Mouse (Mus musculus) urinary bladder, postnatal 10 days (tissue): ENCODE results near the gene Usp50.

Experiments used
- DNase-seq: peaks from one replicate; pipeline ENCODE4 v3.0.0; 2022; ENCODE audit warnings: low spot score

Usp50 gene

GRCm38 (mm10) chr2:126740314-126740713, 43.0 kb downstream of the Usp50 start:
- no peak for DNase-seq

DNA sequence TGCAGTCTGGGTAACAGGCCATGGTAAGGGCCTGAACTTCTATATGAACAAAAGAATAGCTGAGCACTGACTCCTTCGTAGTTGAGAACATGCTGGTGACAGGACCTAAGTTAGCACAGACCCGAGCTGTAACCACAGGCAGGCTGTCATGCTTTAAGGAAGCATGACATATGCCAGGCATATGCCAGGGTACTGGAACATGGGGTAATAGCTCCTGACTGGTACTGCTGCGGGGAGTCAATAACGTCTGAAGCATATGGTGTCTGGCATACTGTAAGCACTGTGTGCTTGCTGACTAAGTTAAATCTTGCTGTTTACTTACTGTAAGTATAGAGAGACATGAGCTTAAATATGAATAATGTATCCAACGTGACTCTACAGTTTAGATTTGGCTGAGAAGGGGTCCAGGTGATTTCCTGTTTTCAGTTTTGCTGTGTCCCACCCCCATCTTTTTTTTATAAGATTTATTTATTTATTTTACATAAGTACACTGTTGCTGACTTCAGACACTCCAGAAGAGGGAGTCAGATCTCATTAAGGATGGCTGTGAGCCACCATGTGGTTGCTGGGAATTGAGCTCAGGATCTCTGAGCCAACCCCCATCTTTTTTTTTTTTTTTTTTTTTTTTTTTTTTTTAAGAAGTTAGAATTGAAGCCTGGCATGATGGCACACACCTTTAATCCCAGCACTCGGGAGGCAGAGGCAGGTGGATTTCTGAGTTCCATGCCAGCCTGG, 47.8 kb downstream of the Usp50 start:
- no peak for DNase-seq

DNA sequence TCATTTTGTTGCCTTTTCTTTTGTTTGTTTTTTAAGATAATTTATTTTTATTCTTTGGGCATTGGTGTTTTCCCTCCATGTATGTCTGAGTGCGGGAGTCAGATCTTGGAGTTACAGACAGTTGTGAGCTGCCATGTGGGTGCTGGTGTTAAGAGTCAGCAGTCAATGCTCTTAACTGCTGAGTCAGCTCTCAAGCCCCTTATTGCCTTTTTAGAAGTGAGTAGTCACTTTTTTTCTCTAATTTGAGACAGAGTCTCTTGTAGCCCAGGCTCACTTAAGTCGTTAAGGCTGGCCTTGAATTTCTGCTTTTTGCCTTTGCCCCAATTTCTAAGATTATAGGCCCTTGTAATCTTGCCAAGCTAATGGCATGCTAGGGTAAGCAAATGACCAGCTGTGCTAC, 52.8 kb downstream of the Usp50 start:
- no peak for DNase-seq

- DNase-seq: no peak
Observed at GRCm38 (mm10) chr2:126729207-126729606, 54.1 kb downstream of the Usp50 start.

- no peak for DNase-seq
Observed at GRCm38 (mm10) chr2:126712950-126713349, 70.3 kb downstream of the Usp50 start.

- DNase-seq: no peak
Observed at GRCm38 (mm10) chr2:126712526-126712925, 70.7 kb downstream of the Usp50 start.

DNA sequence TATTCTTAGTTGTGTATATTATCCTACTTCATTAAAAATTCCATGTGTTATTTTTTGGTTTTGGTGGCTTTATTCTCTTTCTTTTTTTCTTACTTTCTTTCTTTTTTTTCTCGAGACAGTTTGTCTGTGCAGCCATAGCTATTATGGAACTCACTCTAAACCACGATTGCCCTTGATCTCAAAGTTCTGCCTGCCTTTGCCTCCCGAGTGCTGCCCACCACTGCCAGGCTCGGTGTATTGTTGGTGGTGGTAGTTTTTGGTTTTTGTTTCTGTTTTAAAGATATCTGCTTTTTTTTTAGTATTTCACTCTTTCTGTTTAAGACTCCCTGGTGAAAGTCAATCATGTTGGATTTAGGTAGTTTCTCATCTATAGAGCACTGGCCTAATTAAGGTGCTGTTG, 74.9 kb downstream of the Usp50 start:
- no peak for DNase-seq

DNA sequence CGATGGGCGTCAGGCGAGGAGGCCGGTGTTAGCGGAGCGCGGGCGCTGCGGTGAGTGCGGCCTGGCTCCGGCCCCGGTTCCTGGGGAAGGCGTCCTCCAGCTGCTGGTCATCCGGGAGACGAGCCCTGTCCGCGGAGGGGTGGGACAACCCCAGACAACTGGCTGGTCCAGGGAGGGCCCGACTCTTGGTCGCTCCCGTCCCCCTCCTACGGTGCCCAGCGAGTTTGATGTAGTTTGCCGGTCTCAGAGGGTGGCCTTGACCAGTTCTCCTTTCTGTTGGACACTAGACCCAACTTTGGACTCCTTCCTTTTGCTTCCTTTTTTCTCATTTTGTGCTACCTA, 75.9 kb downstream of the Usp50 start:
- DNase-seq: no peak

DNA sequence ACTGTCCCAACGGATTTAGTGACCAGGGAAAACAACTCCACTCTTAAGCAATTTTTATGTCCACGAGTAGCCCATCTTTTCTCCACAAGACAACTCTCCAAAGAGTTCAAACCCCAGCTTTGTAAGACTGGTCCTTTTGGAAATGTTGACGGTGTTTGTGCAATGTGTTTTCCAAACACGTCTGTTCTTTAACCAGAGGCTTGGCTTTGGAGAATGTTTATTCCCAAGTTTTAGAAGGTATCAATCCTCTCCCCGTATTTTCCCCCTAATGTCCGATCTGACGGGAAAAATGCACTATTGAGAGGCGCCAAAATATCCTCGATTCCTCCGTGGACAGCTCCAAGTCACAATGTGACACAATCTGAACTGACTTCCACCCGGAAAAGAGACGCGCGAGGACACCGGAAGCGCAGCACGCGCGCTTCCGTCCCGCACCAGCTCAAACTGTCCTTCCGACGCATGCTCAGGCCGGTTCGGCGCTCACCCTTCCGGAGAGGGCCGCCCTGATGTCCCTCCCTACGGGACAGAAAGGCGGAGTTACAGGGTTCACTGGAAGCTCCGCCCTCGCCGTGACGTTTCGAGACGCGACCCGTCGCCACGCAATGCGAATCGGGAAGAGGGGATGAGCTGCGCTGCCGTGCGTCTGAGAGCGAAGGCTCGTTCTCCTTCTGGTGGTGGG, 76.4 kb downstream of the Usp50 start, which contains the start of gene Usp8:
TSS of gene Usp8 (plus strand) at position 570 of the 679 bp plus-strand sequence.
- peak; percentile 90 for DNase-seq

DNA sequence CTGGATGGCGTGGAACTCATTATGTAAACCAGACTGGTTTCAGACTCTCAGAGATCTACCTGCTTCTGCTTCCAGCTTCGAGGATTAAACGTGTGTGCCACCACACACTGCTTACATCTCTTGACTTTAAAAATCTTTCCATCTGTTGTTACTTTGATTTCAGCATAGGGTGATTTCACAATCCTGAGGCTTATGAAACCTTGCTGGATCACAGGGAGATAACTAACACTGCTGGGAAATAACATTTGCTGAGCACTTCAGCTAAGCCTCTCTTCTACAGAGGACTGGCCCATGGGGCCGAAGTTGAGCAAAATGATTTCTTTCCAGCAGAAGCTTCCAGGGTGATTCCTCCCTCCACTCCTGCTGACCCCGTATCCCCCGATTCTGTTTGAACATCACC, 88.0 kb downstream of the Usp50 start:
- no peak for DNase-seq

GRCm38 (mm10) chr2:126691290-126691689, 92.0 kb downstream of the Usp50 start:
- DNase-seq: no peak

DNA sequence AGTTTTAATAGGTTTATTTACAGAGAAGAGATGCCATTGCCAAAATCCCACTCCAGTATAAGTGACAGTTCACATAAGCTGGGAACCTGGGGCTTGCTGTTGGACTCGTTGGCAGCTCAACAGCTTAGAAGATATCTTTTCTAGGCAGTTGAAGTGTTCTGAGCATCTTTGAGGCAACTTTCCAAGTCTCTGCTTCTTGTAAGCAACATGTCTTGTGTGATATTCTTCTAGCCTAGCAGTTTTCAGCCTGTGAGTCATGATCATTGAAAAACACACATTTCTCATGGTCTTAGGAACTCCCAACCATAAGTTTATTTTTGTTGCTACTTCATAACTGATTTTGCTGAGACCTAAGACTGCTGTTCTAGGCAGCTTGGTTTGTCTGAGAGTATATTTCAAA, 100.3 kb downstream of the Usp50 start:
- no peak for DNase-seq

- DNase-seq: no peak
Observed at GRCm38 (mm10) chr2:126682333-126682732, 100.9 kb downstream of the Usp50 start.

DNA sequence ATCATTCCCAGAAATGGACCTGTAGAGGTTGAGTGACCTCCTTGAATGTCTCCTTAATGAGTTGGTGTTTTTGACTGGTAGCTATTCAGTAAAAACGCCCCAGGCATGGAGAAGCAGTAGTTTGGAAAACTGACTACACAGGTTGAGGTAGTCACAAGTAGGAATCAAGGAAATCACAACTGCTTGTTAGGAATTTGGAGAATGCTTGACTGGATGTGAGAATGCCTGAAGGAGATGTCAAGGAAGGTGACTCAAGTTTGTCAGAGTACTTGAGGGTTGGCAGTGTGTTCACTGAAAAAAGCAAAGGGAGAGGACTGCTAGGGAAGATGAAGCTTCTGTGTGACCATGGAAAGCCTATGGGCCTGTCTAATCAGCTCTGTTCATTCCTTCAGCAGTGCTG, 105.9 kb downstream of the Usp50 start:
- DNase-seq: no peak

DNA sequence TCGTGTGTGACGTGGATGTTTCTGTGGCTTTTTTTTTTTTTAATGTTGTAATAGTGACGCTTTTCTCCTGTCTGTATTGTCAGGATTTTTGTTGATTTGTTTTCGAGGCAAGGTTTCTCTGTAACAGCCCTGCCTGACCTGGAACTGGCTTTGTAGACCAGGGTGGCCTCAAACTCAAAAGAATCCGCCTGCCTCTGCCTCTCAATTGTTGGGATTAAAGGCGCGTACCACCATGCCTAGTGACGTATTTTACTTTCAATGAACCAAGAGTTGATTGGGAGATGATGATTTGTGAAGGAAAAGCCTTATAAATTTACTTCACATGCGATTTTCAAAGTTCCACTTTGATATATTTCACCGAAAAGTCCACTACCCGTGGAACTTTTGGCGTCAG, 107.2 kb downstream of the Usp50 start, which contains the start of gene Gabpb1:
TSS of gene Gabpb1 (minus strand) at position 216 of the 394 bp plus-strand sequence.
- DNase-seq: no peak

- peak; percentile 49 for DNase-seq
Observed at GRCm38 (mm10) chr2:126675169-126676121, 107.8 kb downstream of the Usp50 start.

- DNase-seq: no peak
Observed at GRCm38 (mm10) chr2:126674441-126675168, 108.7 kb downstream of the Usp50 start.

DNA sequence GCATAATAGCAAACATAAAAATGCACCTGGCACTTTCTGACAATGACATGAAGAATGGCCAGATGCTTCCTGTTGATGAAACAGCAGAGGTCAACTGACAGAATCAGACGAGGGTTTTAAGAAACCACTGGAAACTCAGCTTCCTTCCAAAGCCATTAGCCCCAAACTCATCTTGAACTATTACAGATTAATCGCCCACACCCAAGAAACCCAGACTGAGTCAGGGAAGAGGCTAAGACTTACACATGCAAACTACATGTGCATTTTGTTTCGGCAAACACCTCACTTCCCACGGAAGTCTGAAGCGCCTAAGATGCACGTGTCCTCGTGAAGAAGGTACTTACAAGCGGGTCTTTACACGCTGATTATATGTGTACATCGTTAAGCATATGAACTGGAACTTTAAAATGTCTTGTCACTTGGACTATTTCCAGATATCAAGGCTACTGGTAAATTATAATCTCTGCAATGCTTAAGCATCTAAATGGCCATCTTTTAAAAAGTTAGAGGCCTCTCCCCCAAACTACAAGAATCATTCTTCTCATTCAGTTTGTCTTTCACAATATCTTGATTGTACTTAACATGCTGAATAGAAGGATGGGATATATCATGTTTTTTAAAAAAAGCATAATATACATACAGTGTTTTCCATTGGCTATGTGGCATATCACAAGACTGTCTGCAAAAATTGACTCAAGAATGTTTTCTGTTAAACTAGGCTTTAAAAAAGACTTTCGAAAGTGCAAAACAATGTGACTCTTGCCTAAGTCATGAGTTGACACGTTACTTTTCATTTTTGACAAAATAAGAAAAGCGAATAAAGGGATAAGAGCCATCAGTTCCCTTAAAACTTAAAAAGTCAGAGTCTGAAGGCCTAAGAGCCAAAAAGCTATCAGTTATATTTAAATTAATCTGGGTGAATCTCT, 109.7 kb downstream of the Usp50 start:
- DNase-seq: no peak

- no peak for DNase-seq
Observed at GRCm38 (mm10) chr2:126668621-126669252, 114.5 kb downstream of the Usp50 start.

DNA sequence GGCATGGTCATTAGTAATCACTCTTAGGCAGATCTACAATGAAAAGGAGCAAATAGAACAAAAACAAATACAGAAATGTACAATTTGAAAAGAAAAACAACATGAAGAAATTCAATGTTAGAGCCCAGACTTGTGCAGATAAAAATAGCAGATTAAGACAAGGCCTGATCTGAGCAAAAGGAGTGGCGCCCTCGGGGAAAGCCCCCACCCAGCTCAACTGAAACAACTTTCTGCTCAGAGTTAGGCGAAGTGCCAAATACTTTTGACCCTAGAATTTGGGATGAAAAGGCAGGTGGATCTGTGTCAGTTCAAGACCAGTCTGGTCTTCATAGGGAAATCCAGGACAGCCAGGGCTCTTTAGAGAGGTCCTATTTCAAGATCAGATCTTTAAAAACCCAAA, 117.3 kb downstream of the Usp50 start:
- DNase-seq: no peak
